Mouse (Mus musculus): ENCODE results near the gene Mmp17.
"Not testable (repeated sequence)": the region's sequence is repeated elsewhere in the genome, so short reads cannot be mapped to it uniquely, and the experiment has no call there.

Gene Mmp17

GRCm38 (mm10) chr5:129581015-129581414, 3.0 kb upstream of the Mmp17 start:
- ChIA-PET POLR2A (interaction anchor here in 3 of 4 experiments (1.1 to 1.3 kb wide), 3 partner anchors 9 to 556 kb away, joined by 3 to 4 read pairs (median 3); no protein-coding TSS in a partner anchor), CTCF (no interaction called here)

GRCm38 (mm10) chr5:129583331-129583730, 638 bp upstream of the Mmp17 start:
- CTCF ChIA-PET = interaction anchor here in 3 of 4 experiments (1.0 to 2.3 kb wide), 9 partner anchors 9 to 422 kb away, joined by 3 to 10 read pairs (median 3); no protein-coding TSS in a partner anchor
- POLR2A ChIA-PET = interaction anchor here (0.5 to 1.7 kb wide), 9 partner anchors 18 to 553 kb away, joined by 3 to 5 read pairs (median 4); partner anchors contain the start of gene Sfswap (in 1 of the 4)

GRCm38 (mm10) chr5:129584583-129585541, 893 bp downstream of the Mmp17 start:
- POLR2A ChIA-PET = interaction anchor here in 3 of 4 experiments (0.5 to 1.8 kb wide), 30 partner anchors 9 to 566 kb away, joined by 3 to 6 read pairs (median 3); partner anchors contain the start of genes Chchd2 (in 1 of the 3), Psph (in 1 of the 3), Ran (in 1 of the 3) and Sfswap (in 1 of the 3)

DNA sequence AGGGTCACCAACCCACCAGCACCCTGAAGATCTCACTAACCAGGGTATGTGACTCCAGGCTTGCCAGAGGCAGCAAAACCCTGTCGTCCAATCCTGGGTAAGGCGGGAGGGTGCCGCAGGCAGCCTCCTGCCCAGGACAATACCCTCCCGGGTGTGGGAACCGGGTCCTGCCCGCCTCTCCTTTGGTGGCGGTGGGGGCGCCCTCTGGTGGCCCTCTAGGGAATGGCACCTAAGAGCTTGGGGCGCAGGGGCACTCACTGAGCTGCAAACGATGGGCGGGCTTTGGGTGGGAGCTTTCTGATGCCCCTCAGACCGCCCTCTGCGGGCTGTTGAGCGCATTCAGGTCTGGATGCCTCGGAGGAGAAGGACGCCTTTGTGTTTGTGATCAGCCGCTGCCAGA, 2.0 kb downstream of the Mmp17 start:
- POLR2A ChIA-PET = interaction anchor here in 3 of 4 experiments (0.5 to 1.8 kb wide), 23 partner anchors 9 to 523 kb away, joined by 3 to 9 read pairs (median 3); partner anchors contain the start of gene Chchd2 (in 2 of the 3)

More at GRCm38 (mm10) chr5:129584583-129585541, 893 bp downstream of the Mmp17 start:
- CTCF ChIA-PET = interaction anchor here (0.5 to 2.3 kb wide), 38 partner anchors 9 to 946 kb away, joined by 3 to 14 read pairs (median 4); partner anchors contain the start of gene Nipsnap2 (in 2 of the 4)

DNA sequence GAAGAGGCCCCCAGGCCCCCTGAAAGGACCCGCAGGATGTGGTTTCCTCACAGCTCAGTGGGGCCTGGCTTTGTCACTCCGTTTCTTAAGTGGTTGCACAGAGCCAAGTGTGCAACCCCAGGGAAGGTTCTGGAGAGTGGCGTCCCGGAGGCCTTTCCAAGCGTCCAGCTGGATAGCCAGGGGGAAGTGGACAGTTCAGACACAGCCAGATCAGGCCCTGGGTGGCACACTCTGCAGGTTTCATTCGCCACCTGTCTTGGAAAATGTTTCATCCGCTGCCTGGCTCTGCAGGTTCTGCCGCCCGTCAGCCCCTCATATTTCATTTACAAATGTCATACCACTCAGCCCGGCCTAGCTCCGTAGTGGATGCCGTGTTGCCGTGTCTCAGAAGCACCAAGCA, 2.5 kb downstream of the Mmp17 start:
- ChIA-PET POLR2A (interaction anchor here in 3 of 4 experiments (0.5 to 1.8 kb wide), 17 partner anchors 11 to 523 kb away, joined by 3 to 9 read pairs (median 3); partner anchors contain the start of gene Chchd2 (in 1 of the 3)), CTCF (interaction anchor here (0.5 to 2.0 kb wide), 88 partner anchors 8 to 587 kb away, joined by 3 to 14 read pairs (median 4); partner anchors contain the start of genes Nipsnap2 (in 2 of the 4) and Chchd2 (in 1 of the 4))

More for the DNA sequence above, 2.0 kb downstream of the Mmp17 start:
- CTCF ChIA-PET = interaction anchor here (0.5 to 2.0 kb wide), 97 partner anchors 8 to 1853 kb away, joined by 3 to 14 read pairs (median 4); partner anchors contain the start of genes Nipsnap2 (in 2 of the 4), Chchd2 (in 1 of the 4) and Sumf2 (in 1 of the 4)

GRCm38 (mm10) chr5:129590915-129591314, 6.9 kb downstream of the Mmp17 start:
- CTCF ChIA-PET = interaction anchor here in 3 of 4 experiments (0.7 to 2.9 kb wide), 4 partner anchors 11 to 430 kb away, joined by 3 to 13 read pairs (median 6); no protein-coding TSS in a partner anchor
- POLR2A ChIA-PET = interaction anchor here in 2 of 4 experiments (0.5 to 2.2 kb wide), 6 partner anchors 11 to 1926 kb away, joined by 3 to 5 read pairs (median 3); partner anchors contain the start of gene Sumf2 (in 1 of the 2)

GRCm38 (mm10) chr5:129594116-129595114, 10.4 kb downstream of the Mmp17 start:
- ChIA-PET POLR2A (interaction anchor here in 2 of 4 experiments (0.6 to 1.3 kb wide), 4 partner anchors 9 to 595 kb away, joined by 3 to 5 read pairs (median 3); no protein-coding TSS in a partner anchor), CTCF (interaction anchor here (0.6 to 1.5 kb wide), 15 partner anchors 8 to 884 kb away, joined by 3 to 12 read pairs (median 3); partner anchors contain the start of genes Mmp17 (in 1 of the 4) and Nipsnap2 (in 1 of the 4))

GRCm38 (mm10) chr5:129602071-129602487, 18.1 kb downstream of the Mmp17 start:
- POLR2A ChIA-PET = interaction anchor here in 3 of 4 experiments (0.6 to 1.7 kb wide), 5 partner anchors 9 to 381 kb away, joined by 3 to 8 read pairs (median 3); partner anchors contain the start of gene Chchd2 (in 1 of the 3)
- CTCF ChIA-PET = interaction anchor here (0.5 to 3.3 kb wide), 48 partner anchors 9 to 626 kb away, joined by 3 to 15 read pairs (median 4); partner anchors contain the start of genes Chchd2 (in 2 of the 4), Mmp17 (in 1 of the 4) and Nipsnap2 (in 1 of the 4)

DNA sequence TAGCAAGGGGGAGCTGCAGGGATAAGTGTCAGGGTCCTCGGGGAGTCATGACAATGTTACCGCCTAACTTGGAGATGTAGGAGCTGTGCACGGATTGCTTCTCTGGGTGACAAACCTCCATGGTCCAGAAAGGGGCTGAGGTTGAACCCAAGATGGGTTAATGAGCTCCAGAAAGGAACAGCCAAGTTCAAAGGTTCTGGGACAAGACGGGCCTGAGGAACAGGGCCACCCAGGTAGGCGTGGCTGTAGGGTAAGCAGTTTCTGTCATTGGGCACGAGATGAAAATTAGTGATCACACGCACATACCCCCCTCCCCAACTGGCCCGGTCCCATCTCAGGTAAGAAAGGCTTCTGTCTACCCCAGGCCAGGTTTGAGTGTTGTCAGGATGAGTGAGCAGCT, 23.5 kb downstream of the Mmp17 start:
- POLR2A ChIA-PET = no interaction called here
- CTCF ChIA-PET = interaction anchor here in 1 of 4 experiments (0.6 kb wide), 1 partner anchor 21 kb away, joined by 4 read pairs; no protein-coding TSS in a partner anchor

DNA sequence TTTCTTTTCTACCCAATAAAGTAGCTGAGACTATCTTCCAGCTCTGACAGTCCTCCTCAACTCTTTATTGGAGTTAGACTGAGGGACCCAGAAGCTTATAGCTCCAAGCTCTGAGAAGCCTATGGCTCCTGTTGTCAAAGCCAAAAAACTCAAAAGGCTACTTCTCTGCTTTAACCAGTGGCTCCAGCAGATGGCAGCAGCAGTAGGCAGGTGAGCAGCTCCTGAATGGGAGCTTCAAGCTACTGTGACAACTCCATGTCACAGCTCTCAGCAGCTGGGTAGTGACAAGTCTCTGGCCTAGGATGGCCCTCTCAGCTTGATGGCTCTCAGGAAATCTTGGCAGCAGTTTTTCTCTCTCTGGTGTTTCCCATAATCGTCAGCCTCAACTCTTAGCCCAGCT, 27.1 kb downstream of the Mmp17 start:
- ChIA-PET CTCF (interaction anchor here (0.5 to 2.1 kb wide), 61 partner anchors 9 to 1816 kb away, joined by 3 to 22 read pairs (median 4); partner anchors contain the start of genes Nipsnap2 (in 3 of the 4), Sumf2 (in 1 of the 4) and Zfp11 (in 1 of the 4)), POLR2A (interaction anchor here in 3 of 4 experiments (0.6 to 1.8 kb wide), 15 partner anchors 9 to 539 kb away, joined by 3 to 9 read pairs (median 4); partner anchors contain the start of genes Chchd2 (in 2 of the 3), Nipsnap2 (in 2 of the 3), Mmp17 (in 1 of the 3) and Psph (in 1 of the 3))

DNA sequence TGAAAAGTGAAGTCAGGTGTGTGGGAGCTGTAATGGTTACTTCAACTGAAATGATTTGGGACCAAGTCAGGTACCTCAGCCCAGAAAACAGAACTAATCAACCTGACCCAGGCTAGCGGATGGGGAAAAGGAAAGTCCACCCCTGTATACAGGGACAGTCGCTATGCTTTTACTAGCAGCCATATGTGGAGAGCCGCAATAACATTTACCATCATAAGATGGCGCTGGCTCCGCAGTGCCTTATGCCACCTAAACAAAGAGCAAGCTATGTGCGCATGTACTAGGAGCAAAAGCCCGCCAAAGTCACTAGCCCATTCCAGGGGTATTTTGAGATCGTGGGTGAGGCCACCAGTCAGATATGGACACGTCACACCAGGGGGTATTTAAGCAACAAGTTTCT, 36.6 kb downstream of the Mmp17 start:
- ChIA-PET CTCF (interaction anchor here in 3 of 4 experiments (0.6 to 1.7 kb wide), 10 partner anchors 10 to 520 kb away, joined by 3 to 6 read pairs (median 4); no protein-coding TSS in a partner anchor), POLR2A (interaction anchor here in 2 of 4 experiments (0.6 to 1.0 kb wide), 3 partner anchors 104 to 374 kb away, joined by 3 read pairs; partner anchors contain the start of gene Chchd2 (in 1 of the 2))

- POLR2A ChIA-PET = interaction anchor here in 2 of 4 experiments (0.6 to 1.0 kb wide), 5 partner anchors 103 to 375 kb away, joined by 3 to 5 read pairs (median 3); partner anchors contain the start of gene Chchd2 (in 1 of the 2)
- CTCF ChIA-PET = interaction anchor here in 3 of 4 experiments (0.6 to 1.7 kb wide), 9 partner anchors 10 to 210 kb away, joined by 3 to 6 read pairs (median 4); no protein-coding TSS in a partner anchor
These were observed 37.4 kb downstream of the Mmp17 start for GRCm38 (mm10) chr5:129621361-129621760.

DNA sequence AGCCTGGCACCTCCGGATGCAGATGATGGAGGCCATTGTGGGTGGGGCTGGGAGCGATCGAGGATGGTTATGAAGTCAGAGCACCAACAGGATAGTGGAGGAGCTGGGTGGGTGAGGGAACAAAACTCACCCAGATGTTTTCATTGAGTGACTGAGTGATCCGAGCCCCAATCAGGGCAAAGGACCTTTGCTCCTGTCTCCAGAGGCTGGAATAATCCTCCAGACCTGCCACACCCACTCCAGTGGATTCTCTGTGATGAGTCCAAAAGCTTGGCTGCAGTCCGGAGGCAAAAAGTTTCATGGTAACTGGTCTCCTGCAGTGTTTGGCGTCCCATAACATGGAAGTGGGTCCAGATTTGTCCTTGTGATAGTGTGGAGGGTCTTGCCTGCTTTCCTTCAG, 42.1 kb downstream of the Mmp17 start:
- ChIA-PET CTCF (interaction anchor here in 2 of 4 experiments (1.1 to 1.6 kb wide), 2 partner anchors 15 to 40 kb away, joined by 3 read pairs; no protein-coding TSS in a partner anchor), POLR2A (interaction anchor here in 2 of 4 experiments (1.1 to 1.8 kb wide), 5 partner anchors 15 to 261 kb away, joined by 3 to 4 read pairs (median 4); partner anchors contain the start of genes Chchd2 (in 1 of the 2) and Zfp11 (in 1 of the 2))

DNA sequence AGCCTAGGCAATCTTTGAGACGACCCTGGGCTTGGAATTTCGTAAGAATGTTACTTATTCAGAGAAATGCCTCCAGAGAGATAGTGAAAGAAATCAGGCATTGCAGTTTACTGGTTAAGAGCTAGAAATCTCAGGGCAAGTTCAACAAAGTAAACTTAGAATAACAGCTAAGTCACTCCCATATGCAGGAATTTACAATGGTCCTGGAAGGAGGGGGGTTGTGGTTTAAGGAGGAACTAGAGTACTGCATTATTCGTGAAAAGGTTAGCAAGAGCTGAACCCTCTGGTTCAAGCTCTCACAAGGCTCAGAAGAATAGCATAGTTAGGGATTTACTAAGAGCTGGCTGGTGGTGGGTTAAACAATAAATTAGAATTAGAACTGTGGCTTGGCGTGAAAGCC, 42.6 kb downstream of the Mmp17 start:
- CTCF ChIA-PET = interaction anchor here in 1 of 4 experiments (1.6 kb wide), 1 partner anchor 40 kb away, joined by 3 read pairs; no protein-coding TSS in a partner anchor
- POLR2A ChIA-PET = interaction anchor here in 2 of 4 experiments (1.1 to 1.8 kb wide), 4 partner anchors 15 to 45 kb away, joined by 3 to 4 read pairs (median 4); partner anchors contain the start of gene Zfp11 (in 1 of the 2)

DNA sequence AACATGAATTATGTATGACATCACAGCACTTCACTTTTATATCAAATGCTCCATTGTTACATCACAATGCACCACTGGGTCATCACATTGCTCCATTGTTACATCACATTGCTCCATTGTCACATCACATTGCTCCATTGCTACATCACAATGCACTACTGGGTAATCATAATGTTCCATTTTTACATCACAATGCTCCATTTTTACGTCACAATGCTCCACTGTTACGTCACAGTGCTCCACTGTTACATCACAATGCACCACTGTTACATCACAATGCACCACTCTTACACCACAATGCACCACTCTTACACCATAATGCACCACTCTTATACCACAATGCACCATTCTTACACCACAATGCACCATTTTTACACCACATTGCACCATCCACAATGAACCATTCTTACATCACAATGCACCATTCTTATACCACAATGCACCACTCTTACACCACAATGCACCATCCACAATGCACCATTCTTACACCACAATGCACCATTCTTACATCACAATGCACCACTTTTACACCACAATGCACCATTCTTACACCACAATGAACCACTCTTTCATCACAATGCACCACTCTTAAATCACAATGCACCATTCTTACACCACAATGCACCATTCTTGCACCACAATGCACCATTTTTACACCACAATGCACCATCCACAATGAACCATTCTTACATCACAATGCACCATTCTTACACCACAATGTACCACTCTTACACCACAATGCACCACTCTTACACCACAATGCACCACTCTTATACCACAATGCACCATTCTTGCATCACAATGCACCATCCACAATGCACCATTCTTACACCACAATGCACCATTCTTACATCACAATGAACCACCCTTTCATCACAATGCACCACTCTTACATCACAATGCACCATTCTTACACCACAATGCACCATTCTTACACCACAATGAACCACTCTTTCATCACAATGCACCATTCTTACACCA, 48.6 kb downstream of the Mmp17 start:
- CTCF ChIA-PET, POLR2A ChIA-PET: not testable (repeated sequence)

Measured in embryonic stem cell, embryonic (primary cell).